Mouse (Mus musculus) lung, postnatal 0 days (tissue): ENCODE results near the gene Abcc4.
"Not testable (repeated sequence)": the region's sequence is repeated elsewhere in the genome, so short reads cannot be mapped to it uniquely, and the experiment has no call there.

Experiments used
- CTCF ChIP-seq: IDR thresholded peaks from 2 replicates; pipeline ENCODE4 v1.5.1; 2016; ENCODE audit warnings: antibody characterized with exemption, mild to moderate bottlenecking
- EP300 ChIP-seq: IDR thresholded peaks from 2 replicates; pipeline ENCODE4 v1.6.1; 2016; ENCODE audit warnings: antibody characterized with exemption, mild to moderate bottlenecking, control low read depth

- not testable (repeated sequence) for TF ChIP-seq CTCF, EP300
Observed at GRCm38 (mm10) chr14:118672931-118673330, 33.1 kb downstream of the Abcc4 start.
